ENCODE assay signal across 8 mouse cellular contexts in the genomic region with DNA sequence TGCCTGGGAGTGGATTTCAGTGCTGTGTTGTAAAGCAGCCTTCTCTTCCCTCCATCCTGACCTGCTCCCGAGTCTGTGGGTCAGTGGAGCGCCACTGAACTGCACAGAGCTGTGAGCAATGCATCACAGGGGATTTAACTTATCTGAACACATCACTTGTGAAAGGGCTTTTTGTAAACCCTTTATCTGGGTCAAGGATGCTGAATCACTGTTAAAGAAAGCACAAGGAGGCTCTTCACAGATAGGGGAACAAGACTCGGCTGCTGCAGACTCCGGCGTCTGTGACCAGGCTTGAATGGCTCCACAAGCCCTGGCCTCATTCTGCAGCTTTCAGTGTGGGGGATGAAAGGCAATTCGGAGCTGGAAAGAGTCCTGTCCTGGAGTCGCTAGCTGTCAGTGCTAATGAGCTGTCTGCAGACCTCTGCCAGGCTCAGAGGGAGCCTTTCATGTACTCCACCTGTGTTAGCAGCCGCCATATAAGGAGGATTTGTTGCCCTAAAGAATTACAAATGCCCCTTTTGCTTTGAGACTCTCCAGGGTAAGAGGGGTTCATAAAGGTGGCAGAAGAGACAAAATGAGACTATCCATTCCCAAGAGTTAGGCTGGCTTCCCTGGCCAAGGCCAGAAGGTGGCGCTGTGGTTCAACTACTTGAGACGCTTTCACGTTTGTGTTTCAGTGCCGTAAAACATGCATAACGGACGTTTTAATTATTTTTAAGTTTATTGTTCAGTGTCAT. TPM values are rescaled to one million over a fixed set of nuclear protein-coding genes. Genes with fewer than 3 reads are reported as not detected.
DNase-seq lines count a peak whose midpoint lies in the region; ATAC-seq and TF ChIP-seq lines count a peak whose summit lies in the region.

No protein-coding gene starts in this region.

- no peaks in the 10 kb centered on the region for H3K9me3 ChIP-seq in embryonic facial prominence, embryonic 13.5 days
- no peaks in the 10 kb centered on the region for H3K9me3 ChIP-seq in heart, embryonic 12.5 days (replicated peaks)
- no peaks in the 10 kb centered on the region for H3K9me3 ChIP-seq in kidney, postnatal 0 days (replicated peaks; ENCODE audit: low read length)
- no peaks in the 10 kb centered on the region; the same call in 1 of the 2 replicates for H3K9me3 ChIP-seq in liver, embryonic 12.5 days (replicated peaks)
- H3K9me3 ChIP-seq in stomach, embryonic 15.5 days = no peaks in the 10 kb centered on the region

- peak overlapping the region; percentile 40 for H3K4me3 ChIP-seq in embryonic facial prominence, embryonic 13.5 days
- H3K4me3 ChIP-seq in heart, embryonic 12.5 days = peak overlapping the region; percentile 34
- H3K4me3 ChIP-seq in kidney, postnatal 0 days (replicated peaks; ENCODE audit: low read depth, low read length) = no peak overlapping the region
- H3K4me3 ChIP-seq in liver, embryonic 12.5 days = peak overlapping the region; percentile 11; the same call in 1 of the 2 replicates
- peak overlapping the region; percentile 33 for H3K4me3 ChIP-seq in stomach, embryonic 15.5 days (replicated peaks)

- TF ChIP-seq CTCF in kidney, postnatal 0 days (IDR thresholded peaks at IDR 0.05; ENCODE audit: low read depth) = peak; percentile 92

- peak overlapping the region; percentile 55 for H3K4me2 ChIP-seq in embryonic facial prominence, embryonic 13.5 days
- H3K4me2 ChIP-seq in heart, embryonic 12.5 days = peak overlapping the region; percentile 61
- peak overlapping the region; percentile 57 for H3K4me2 ChIP-seq in kidney, postnatal 0 days (ENCODE audit: low read length)
- peak overlapping the region; percentile 48 for H3K4me2 ChIP-seq in liver, embryonic 12.5 days
- peak overlapping the region; percentile 53 for H3K4me2 ChIP-seq in stomach, embryonic 15.5 days

- peak; percentile 85 for DNase-seq in 3T3-L1 (ENCODE audit: low read depth, low spot score)
- DNase-seq in adrenal gland, postnatal 4 days (ENCODE audit: low spot score in 2 of 2) = peak; percentile 57 to 84
- DNase-seq in kidney, postnatal 0 days (ENCODE audit: low spot score) = peak; percentile 89
- DNase-seq in neural tube, embryonic 10.5 days (ENCODE audit: extremely low spot score, low spot score) = peak; percentile 81

- H3K27ac ChIP-seq in embryonic facial prominence, embryonic 13.5 days = 0 out of 2 replicates have a peak overlapping the region, but pooled peaks have one; percentile 17
- H3K27ac ChIP-seq in heart, embryonic 12.5 days (ENCODE audit: poor library complexity, severe bottlenecking) = no peak overlapping the region
- H3K27ac ChIP-seq in kidney, postnatal 0 days = no peak overlapping the region
- H3K27ac ChIP-seq in liver, embryonic 12.5 days = no peak overlapping the region
- H3K27ac ChIP-seq in stomach, embryonic 15.5 days = no peak overlapping the region

- 0 out of 2 replicates have a peak, but pooled peaks cover 13% of the 10 kb centered on the region for H3K27me3 ChIP-seq in embryonic facial prominence, embryonic 13.5 days
- 0 out of 2 replicates have a peak, but pooled peaks cover 9% of the 10 kb centered on the region for H3K27me3 ChIP-seq in heart, embryonic 12.5 days (replicated peaks)
- H3K27me3 ChIP-seq in kidney, postnatal 0 days (ENCODE audit: insufficient read depth, low read length) = no peaks in the 10 kb centered on the region
- H3K27me3 ChIP-seq in liver, embryonic 12.5 days (replicated peaks) = peaks cover 35% of the 10 kb centered on the region
- no peaks in the 10 kb centered on the region for H3K27me3 ChIP-seq in stomach, embryonic 15.5 days (replicated peaks)

- no peak for ATAC-seq in embryonic facial prominence, embryonic 13.5 days (ENCODE audit: insufficient number of reproducible peaks, insufficient read depth, low FRiP score, low TSS enrichment, low read depth)
- ATAC-seq in heart, embryonic 12.5 days (ENCODE audit: insufficient number of reproducible peaks, low FRiP score) = peak; percentile 60
- ATAC-seq in kidney, postnatal 0 days (replicated peaks; ENCODE audit: low FRiP score, low read depth) = no peak
- ATAC-seq in liver, embryonic 12.5 days = peak; percentile 30; the same call in 1 of the 2 replicates
- ATAC-seq in stomach, embryonic 15.5 days (ENCODE audit: insufficient read depth, low FRiP score, low read depth) = no peak

- H3K36me3 ChIP-seq in embryonic facial prominence, embryonic 13.5 days = no peaks in the 10 kb centered on the region
- H3K36me3 ChIP-seq in heart, embryonic 12.5 days = no peaks in the 10 kb centered on the region
- H3K36me3 ChIP-seq in kidney, postnatal 0 days (ENCODE audit: insufficient read depth, low read length) = no peaks in the 10 kb centered on the region
- H3K36me3 ChIP-seq in liver, embryonic 12.5 days = no peaks in the 10 kb centered on the region
- no peaks in the 10 kb centered on the region for H3K36me3 ChIP-seq in stomach, embryonic 15.5 days

- peaks cover 11% of the 10 kb centered on the region for H3K4me1 ChIP-seq in embryonic facial prominence, embryonic 13.5 days
- peaks cover 29% of the 10 kb centered on the region for H3K4me1 ChIP-seq in heart, embryonic 12.5 days (replicated peaks)
- H3K4me1 ChIP-seq in kidney, postnatal 0 days (replicated peaks; ENCODE audit: insufficient read depth, low read length) = no peaks in the 10 kb centered on the region
- peaks cover 34% of the 10 kb centered on the region for H3K4me1 ChIP-seq in liver, embryonic 12.5 days
- H3K4me1 ChIP-seq in stomach, embryonic 15.5 days = 0 out of 2 replicates have a peak, but pooled peaks cover 6% of the 10 kb centered on the region

- 25% methylated on average over 14 of the region's 14 CpGs for WGBS in embryonic facial prominence, embryonic 13.5 days
- WGBS in heart, embryonic 12.5 days = 5% methylated on average over 14 of the region's 14 CpGs
- WGBS in kidney, postnatal 0 days = 9% methylated on average over 14 of the region's 14 CpGs
- 16% methylated on average over 14 of the region's 14 CpGs for WGBS in liver, embryonic 12.5 days (ENCODE audit: insufficient replicate concordance)
- WGBS in stomach, embryonic 15.5 days = 15% methylated on average over 14 of the region's 14 CpGs

- H3K9ac ChIP-seq in embryonic facial prominence, embryonic 13.5 days = peak overlapping the region; percentile 54
- H3K9ac ChIP-seq in heart, embryonic 12.5 days = 0 out of 2 replicates have a peak overlapping the region, but pooled peaks have one; percentile 35
- no peak overlapping the region for H3K9ac ChIP-seq in kidney, postnatal 0 days (ENCODE audit: low read depth, low read length)
- no peak overlapping the region for H3K9ac ChIP-seq in liver, embryonic 12.5 days
- no peak overlapping the region for H3K9ac ChIP-seq in stomach, embryonic 15.5 days

RNA-seq across cellular contexts. Expression of gene Tbc1d7, which starts 11.3 kb away (rescaled TPM):
- total RNA-seq in adrenal gland, postnatal 4 days (2021) = 10 to 100 TPM; 27.0 to 29.9 TPM
- 54.3 and 54.8 TPM in 2 replicates for polyA plus RNA-seq in embryonic facial prominence, embryonic 13.5 days (2015; fragmentation: Nextera tagmentation; extraction: Ambion mirVana)
- polyA plus RNA-seq in heart, embryonic 12.5 days (2016; fragmentation: Nextera tagmentation; extraction: Ambion mirVana) = 50.9 and 52.3 TPM in 2 replicates
- polyA plus RNA-seq in kidney, postnatal 0 days (2015; fragmentation: Nextera tagmentation; extraction: Ambion mirVana) = 51.9 and 52.0 TPM in 2 replicates
- 20.0 and 20.7 TPM in 2 replicates for polyA plus RNA-seq in liver, embryonic 12.5 days (2016; fragmentation: Nextera tagmentation; extraction: Ambion mirVana)
- polyA plus RNA-seq in stomach, embryonic 15.5 days (2015; fragmentation: Nextera tagmentation; extraction: Ambion mirVana) = 34.6 and 35.9 TPM in 2 replicates

Comparison
In these comparisons a context has a peak if more than half of its experiments do, and no peak if none do; other contexts are left out.
1. ATAC-seq: peak in heart, embryonic 12.5 days (single experiment) and liver, embryonic 12.5 days (single experiment); none in embryonic facial prominence, embryonic 13.5 days (single experiment), kidney, postnatal 0 days (single experiment) and stomach, embryonic 15.5 days (single experiment).
2. H3K9ac ChIP-seq: peak in embryonic facial prominence, embryonic 13.5 days (single experiment) and heart, embryonic 12.5 days (single experiment); none in kidney, postnatal 0 days (single experiment), liver, embryonic 12.5 days (single experiment) and stomach, embryonic 15.5 days (single experiment).
3. Peak in every context shown above with its lines, with median percentiles within 50 percentile points of each other: DNase-seq and H3K4me2 ChIP-seq.